Mouse (Mus musculus) kidney, adult 2 months (tissue): ENCODE measurements around the gene Hbq1b.

Source experiments
- CTCF ChIP-seq: fragments of 200-500 bp; conservative IDR thresholded peaks from 2 replicates; pipeline ENCODE4 v1.5.1; 2011; ENCODE audit warnings: low read depth, mild to moderate bottlenecking, control low read depth, low read length, moderate library complexity, mixed read lengths; ENCODE audit not compliant: insufficient read depth, insufficient read length
- POLR2A ChIP-seq: fragments of 200-500 bp; IDR thresholded peaks from one replicate; pipeline ENCODE4 v1.6.1; 2011; ENCODE audit warnings: low read depth, low read length, control low read depth

- no peak for TF ChIP-seq CTCF
- TF ChIP-seq POLR2A, result no peak
Observed at GRCm38 (mm10) chr11:32256566-32256965, 30.2 kb upstream of the Hbq1b start.
